Mouse (Mus musculus): Measurements from ENCODE around the gene Itih3.

DNA sequence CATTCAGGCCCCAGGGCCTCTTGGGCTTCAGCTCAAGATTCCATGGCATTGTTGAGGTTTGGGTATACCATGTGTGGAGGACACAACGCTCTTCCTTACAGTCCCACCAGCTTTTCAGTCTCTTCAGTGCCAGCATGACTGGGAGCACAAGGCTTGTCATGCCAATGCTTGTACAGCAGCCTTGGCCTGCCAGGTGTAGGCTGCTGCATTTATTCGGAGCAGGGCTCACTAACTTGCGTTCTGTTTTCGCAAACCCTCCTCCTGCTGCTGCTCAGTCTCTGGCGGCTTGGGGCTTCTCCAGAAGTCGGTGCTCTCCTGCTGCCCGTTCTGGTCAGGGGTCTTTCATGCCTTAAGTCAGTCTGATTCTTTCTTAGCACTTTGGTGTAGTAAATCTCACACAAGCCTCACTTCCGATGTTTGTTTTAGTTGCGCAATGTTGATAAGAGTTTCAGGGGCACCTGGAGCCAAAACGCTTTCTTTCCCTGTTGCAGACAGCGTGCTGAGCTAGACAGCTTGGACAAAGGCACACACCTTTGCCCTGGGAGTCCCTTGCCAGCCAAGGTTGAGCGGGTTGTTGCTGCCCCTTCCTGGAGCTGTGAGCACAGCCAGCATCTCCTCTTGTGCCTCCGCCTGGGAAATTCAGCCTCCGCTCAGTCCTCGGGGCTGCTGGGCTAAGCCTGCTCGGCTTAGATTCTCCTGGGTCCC is 62.0 kb downstream of the Itih3 start:
- TF ChIP-seq CTCF (conservative IDR thresholded peaks at IDR 0.05; ENCODE audit: insufficient read depth, insufficient read length, low read depth, low read length): no peak
- TF ChIP-seq POLR2A (IDR thresholded peaks at IDR 0.05; ENCODE audit: low read depth, low read length): no peak
